Mouse (Mus musculus) heart, postnatal 0 days (tissue): ENCODE measurements around the gene Lgals4.

ENCODE experiments used
- CTCF ChIP-seq: IDR thresholded peaks from 2 replicates; pipeline ENCODE4 v1.5.1; 2016; ENCODE audit warnings: antibody characterized with exemption, control low read depth, low read depth
- EP300 ChIP-seq: IDR thresholded peaks from 2 replicates; pipeline ENCODE4 v1.6.1; 2016; ENCODE audit warnings: antibody characterized with exemption, low read depth

DNA sequence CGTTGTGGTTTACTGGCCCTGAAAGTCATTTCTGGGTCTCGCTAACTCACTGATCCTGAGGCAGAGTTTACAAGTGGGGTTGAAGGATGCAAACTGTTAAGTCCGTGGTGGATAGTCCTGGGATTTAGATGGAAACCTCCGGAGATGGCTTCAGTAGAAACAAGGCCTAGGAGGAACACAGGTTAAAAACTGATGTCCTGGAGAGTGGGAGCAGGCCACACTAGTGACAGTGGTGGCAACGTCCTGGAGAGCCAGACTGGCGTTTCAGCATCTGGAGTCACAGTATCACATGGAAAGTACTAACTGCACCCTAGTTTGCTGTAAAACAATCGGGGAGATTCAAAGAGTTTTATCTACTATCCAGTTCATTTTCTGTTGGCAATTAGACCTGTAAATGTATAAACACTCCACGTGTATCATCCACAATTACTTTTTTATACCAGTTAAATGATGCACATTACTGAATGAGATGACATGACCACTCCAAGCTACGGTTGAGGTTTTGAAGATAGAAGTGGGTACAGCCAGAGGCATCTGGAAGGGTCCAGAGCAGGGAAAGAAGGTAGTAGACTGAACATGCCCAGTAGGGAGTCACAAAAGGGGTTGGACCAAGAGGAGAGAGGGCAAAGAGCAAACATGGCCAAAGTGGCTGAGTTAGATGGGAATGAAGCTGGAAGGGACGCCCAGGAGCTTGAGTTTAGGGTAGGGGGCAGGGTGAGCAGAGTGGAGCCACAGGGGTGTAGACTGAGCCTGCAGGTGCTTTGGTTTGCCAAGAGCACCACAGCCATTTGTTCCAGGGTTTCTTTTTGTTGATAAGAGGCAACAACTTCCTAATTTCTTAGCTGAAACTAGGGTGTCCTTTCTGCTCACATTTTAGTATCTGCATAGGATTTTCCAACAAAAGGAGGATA, 10.4 kb upstream of the Lgals4 start:
- TF ChIP-seq CTCF (no peak), EP300 (no peak)
